Mouse (Mus musculus): ENCODE results near the gene Zbtb38.

GRCm38 (mm10) chr9:96712045-96712444 is 40.6 kb downstream of the Zbtb38 start:
- no peak for TF ChIP-seq CTCF (conservative IDR thresholded peaks at IDR 0.05; ENCODE audit: low read length)
- no peak for TF ChIP-seq NANOG (IDR thresholded peaks at IDR 0.05; ENCODE audit: borderline replicate concordance, low read length)

Data from E14TG2a.4 (cell line).